Mouse (Mus musculus) left cerebral cortex, adult 18-20 months (tissue): Measurements from ENCODE around the gene Bcat1. TPM values are rescaled to one million over a fixed set of nuclear protein-coding genes. Genes with fewer than 3 reads are reported as not detected.

Source experiments
- DNase-seq, 2 experiments: peaks; one replicate each; pipeline ENCODE4 v3.0.0; 2021 to 2022; ENCODE audit warnings: low spot score in 2 of 2, mixed read lengths in 1 of 2
- total RNA-seq, 2 experiments: library from RNA; stranded (reverse); gene quantifications; 2 replicates each; pipeline ENCODE4 v1.2.3; 2021

The Bcat1 gene
- total RNA-seq, 2 experiments from 2014 or later = 79.0 to 94.8 TPM

GRCm38 (mm10) chr6:144952885-144953284 lies 123.1 kb downstream of the Bcat1 start:
- DNase-seq = no peak

- DNase-seq = no peak
Measured at GRCm38 (mm10) chr6:144944435-144945365, 131.3 kb downstream of the Bcat1 start.

Other genes with a start within 250 kb of the Bcat1 start
- 1 to 10 TPM; 1.9 to 3.8 TPM for gene Lrmp, start 39.5 kb upstream of the Bcat1 start, total RNA-seq
- 1 to 10 TPM; 1.0 to 1.3 TPM for gene Casc1, start 134.8 kb upstream of the Bcat1 start, total RNA-seq
- 10 to 100 TPM; 23.0 to 24.8 TPM for gene Etfrf1, start 134.9 kb upstream of the Bcat1 start, total RNA-seq
- gene Kras, start 174.1 kb upstream of the Bcat1 start, total RNA-seq = 10 to 100 TPM; 79.5 to 85.3 TPM